Mouse (Mus musculus): Measurements from ENCODE around the gene Rad51b. TPM values are rescaled to one million over a fixed set of nuclear protein-coding genes. Genes with fewer than 3 reads are reported as not detected.
A peak's percentile ranks its signal among the peaks of the same experiment; 100 is the strongest.

Rad51b gene
- total RNA-seq, 2 experiments from 2014 or later: 0.62 to 0.64 TPM

DNA sequence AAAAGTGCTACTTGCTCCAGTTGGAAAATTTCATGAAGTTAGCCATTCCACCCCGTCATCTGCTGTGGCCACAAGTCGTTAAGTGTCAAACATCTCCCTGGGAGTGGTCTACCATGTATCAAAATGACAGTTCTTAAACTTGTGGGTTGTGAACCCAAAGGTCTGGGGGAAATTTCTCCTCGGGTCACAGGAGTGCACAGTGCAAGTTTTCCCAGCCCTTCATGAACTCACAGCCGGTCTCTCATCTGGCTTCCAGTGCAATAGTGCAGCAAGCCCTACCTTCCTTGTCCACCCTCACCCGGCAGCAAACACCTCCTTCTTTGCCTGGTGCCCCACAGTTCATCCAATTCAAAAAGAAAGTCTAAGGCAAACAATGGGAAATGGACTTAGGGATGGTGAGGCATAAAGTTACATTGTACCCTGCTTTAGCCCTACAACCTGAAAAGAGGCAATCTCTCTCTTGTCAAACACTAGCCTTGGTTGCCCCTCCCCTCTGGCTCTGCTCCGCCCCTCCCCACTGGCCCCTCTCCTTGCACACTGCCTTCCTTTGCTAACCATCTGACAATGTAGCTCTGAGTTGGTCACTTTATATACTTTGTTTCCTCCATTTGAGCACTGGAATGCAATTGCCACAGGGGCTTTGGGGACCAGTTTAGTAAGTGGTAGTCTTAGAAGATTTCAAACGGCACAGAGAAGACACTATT lies 390.8 kb downstream of the Rad51b start:
- no peak for DNase-seq

DNA sequence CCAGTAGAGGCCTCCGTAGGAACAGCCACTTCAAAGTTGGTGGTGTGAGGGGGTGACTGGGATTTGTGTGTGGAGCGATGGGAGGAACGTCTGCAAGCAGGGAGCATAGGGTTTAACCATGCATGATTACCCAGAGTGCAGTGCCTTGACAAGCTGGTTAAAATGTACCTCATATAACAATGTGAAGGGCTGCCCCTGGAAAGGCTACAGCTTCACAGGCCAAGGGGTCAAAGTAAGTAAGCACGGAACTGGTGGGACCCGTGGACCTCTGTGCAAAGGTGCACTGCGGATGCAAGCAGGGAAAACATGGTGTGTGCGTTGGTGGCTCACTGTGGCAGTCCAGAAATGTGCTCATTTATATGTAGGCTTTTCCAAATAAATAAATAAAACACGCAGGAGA lies 392.2 kb downstream of the Rad51b start:
- no peak for DNase-seq

DNA sequence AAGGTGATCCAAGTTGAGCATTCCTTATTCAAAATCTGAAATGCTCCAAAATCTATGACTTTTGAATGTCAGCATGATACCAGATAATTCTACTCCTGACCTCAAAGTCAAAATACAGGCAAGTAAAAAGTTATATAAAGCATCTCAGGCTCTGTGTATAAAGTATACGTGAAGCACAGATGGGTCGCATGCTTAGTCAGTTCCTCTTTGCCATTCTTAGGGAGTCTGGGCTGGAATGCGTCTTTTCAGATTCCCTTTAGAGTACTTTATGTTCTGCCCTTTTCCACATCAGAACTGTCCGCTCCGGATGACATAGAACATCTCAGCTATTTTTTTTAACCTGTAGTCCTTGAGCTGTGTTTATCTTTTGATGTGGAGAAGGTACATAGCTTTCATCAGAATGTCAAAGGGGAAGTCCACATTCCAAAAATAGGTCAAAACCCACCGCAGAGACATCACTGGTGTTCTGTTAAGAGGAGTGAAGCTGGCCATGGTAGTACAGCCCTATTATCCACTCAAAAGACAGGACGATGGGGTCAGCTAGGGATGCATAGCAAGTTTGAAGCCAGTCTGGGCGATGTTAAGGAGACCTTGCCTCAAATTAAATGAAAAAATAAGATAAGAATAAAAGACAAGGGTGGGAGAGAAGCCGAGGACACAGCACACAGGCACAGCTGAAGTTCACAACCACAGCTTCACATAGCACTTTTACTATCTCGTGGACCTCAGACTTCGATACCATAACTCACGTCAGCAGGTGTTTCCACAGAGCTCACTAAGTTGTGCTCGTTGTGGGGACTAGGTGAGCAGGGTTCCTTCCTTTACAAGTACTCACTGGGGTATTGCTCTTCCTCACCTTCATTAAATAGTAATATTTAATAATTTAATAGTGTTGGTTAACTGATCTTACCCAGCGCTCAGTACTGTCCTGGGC lies 395.1 kb downstream of the Rad51b start:
- peak in 1 of 2 experiments; percentile 32 for DNase-seq

DNA sequence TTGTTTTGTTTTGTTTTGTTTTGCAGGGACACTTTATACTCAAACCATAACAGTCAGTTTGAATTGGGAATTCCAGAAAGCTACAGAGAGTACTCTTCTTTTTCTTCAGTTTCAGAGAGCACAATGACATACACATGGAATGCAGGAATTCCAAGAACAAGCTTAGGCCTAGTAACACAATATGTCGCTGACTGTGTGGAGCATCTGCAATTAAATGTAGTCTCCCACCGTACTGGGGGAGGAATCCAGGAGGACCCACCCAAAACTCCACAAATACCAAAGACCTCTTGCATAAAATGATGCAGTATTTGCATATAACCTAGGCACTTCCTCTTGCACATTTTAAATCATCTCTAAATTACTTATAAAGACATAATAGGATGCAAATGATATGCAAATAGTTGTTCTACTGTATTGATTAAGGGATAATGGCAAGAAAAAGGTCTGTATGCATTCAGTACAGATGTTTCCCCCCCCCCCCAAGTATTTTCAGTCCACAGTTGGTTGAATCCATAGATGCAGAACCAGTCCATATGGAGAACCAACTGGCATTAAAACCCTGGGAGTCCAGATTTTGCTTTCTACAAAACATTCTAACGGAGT lies 398.9 kb downstream of the Rad51b start:
- no peak for DNase-seq

DNA sequence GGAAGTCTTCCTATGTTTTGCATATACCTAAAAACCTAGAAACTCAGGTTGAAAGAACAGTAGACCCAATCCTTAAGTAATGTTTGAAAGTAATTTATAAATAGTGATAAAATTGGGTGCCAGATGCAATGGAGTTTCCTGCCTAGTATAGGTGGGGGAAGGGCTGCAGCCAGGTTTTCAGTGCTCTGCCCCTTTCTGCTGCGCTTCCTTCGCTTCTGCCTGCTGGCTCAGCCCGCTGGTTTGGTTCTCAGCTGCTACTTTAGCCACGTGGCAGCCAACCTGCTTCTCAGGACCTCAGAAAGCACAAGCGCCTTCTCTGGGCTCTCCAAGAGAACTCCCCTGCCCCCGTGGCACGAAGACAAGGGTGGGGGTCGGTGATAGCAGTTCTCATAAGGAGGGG lies 406.5 kb downstream of the Rad51b start:
- no peak for DNase-seq

DNA sequence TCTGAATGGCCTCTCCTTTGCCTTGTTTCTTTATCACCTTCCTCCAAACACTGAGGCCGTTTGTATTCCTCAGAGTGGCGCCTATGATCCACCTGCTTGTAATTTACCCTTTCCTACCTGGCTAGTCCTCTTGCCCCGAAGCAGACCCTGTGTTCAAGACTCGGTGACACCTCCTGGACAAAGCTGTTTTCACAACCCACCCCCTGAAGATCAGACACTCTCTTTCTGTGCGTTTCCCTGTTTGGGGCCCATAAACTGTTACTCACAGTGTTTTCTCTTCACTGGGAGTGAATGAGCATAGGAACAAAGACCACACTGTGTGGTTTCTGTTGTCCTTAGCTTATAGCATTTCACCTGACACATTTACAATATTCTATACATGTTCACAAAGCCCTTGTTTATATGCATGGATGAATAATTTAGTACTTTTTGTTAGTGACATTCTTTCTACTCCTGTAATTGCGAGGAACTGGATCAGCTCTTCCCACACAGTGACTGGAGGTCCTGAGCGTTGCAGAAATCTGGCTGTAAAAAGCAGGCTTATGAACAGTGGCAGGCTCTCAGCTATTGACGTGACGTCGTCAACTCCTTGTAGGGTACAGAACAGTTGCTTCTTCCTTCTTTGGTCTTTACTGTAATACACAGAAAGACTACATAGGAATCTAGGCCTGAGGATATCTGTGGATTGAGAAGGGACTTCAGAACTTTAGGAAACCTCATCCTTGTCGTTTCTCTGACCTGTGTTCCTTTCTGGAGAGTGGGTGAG lies 408.6 kb downstream of the Rad51b start:
- DNase-seq: no peak

DNA sequence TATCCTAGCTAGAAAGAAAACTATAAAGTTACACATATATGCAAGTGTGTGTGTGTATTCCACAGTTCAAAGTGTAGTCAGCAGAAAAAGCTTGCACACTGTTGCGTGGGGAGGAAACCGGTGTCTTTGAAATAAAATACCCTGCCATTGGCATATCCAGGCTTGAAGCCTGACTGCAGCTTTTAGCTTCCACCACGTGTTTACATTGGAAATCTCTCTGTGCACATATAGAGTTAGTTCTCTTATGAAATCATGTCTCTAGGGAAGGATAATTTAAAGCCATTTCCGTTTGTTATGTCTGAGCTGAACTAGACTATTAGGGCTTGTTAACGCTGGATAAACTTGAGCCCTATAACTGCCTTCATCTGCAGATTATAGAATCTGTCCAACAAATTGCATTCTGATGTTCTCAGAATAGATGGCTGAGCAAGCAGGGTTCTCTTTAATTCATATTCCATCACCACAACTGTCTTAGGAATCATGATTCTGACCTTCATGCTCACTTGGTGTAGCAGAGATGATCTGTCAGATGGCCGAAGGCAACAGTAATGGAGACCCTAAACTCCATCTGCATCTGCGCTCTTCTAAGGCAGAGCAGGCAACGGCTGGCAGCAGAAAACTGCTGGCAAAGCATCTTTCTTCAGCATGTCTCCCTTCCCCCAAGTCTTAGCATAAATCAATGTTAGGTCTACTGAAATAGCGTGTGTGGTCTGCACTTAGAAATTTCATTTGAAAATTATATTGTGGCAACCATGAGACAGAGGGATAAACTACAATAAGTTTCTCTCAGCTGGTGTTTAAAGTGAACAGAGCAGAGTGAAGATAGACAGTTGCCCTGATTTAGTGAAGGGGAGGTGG lies 410.7 kb downstream of the Rad51b start:
- DNase-seq: no peak

DNA sequence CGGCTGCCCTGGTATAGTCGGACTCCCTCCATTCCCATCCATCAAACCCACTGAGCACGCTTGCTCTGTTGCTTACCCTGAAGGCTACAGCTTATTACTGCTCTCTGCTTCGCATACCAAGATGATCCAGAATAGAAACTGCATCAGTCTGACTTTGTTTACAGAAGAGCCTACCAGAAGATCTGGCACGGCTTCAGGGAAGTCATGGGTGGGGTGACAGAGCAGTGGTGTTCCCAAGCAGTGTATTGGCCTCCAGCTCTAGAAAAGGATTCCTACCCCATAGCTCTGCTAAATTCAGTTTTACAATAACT lies 411.3 kb downstream of the Rad51b start:
- peak; percentile 54 to 73 for DNase-seq

DNA sequence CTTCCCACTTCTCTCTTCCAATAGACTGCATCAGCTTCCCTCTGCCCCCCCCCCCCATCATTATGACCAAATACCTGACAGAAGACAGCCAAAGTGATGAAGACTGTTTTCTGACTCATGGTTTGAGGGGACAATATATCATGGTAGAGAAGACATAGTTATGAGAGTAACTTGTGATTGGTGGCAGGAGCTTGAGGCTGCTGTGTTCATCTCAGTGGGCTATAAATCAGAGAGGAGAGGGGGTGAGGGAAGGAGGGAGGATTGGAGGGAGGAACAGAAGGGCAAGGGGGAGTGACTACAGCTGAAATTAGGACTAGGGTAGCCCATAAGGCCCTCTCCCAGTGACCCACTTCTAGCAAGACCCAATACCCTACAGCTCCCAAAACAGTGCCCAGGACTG lies 416.2 kb downstream of the Rad51b start:
- no peak for DNase-seq

DNA sequence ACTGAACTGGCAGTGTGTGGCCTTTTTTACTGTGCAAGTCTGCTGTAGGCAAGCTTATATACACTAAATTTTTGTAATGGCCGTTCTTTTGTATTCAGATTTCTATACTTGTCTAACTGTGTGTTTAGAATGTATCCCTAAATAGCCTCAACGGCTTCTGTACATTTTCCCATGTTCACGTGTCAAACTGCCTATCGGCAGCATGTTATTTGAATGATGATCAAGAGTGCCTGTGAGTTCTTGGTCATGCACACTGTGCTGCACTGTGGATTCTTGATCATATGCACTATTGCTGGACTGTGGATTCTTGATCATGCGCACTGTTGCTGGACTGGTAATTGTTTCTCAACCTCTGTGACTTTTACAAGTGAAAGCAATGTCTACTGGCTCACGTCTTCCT lies 417.4 kb downstream of the Rad51b start:
- DNase-seq: no peak

DNA sequence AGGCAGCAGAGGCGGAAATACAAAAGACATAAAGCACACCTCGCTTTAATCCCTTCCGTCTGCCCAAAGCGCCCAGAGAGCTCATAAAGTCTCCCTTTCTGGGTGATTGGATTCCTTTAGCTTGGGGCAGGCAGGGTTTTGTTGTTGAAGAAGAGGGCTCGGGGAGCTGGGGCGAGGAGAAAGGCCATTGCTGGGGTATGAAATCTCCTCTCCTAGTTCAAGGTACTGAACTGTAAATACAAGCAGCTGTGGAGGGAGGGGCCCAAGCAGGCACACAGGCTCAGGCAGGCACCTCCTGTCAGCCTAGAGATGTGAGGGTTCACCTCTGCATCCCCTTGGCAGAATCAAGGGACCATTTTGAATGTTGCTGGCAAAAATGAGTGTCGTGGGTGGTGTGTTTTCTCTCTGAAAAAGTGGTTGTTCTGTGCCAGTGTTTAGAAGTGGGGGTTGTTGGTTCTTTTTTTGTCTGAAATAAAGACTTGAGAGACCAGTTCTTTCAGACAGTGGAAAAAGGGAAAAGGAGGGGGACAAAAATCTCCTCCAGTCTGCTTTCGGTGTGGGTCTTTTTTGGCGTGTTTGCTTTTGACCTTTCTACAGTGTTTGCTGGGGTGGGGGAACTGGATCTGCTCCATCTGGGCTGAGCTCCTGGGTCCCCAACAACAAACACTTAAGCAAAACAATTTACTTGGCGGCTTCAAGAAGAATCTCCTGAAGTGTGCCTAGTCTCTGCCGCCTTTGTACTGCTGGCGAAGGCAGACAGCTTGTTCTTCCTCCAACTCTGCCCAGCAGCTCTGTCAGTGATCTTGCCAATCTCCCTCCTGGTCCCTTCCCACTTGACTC lies 418.6 kb downstream of the Rad51b start:
- no peak for DNase-seq

DNA sequence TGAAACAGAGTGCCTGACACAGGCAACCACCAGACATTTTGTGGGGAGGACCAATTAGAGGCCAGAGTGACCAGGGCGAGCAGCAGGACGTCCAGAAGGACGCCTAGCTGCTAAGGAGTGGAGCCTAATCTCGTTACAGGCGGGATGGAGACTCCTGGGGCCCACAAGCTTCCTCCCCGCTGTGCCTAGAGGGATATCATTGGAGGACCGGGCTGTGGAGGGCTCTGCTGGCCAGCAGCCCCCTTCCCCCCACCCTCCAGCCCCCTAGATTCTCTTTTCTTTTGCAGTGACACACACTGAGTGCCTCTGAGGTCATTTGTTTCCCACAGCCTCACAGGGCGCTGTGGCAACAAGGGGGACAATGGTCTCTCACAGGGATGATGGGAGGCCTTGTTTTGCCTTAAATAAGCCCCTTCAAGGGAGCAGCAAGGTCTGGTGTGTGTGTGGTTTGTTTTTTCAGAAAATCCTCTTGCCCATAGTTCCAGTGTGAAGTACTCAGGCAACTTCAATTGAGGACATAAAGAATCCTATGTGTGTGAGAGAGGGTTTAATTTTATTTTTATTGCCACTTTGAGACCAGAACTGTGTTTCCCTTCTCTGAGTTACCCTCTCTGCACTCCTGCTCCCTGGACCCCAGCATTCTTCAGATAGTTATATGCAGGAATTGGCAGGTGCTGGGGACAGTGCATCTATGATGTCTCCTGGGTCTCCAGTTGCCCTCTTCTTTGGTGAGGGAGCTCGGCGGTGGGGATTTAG lies 422.2 kb downstream of the Rad51b start:
- no peak for DNase-seq

DNA sequence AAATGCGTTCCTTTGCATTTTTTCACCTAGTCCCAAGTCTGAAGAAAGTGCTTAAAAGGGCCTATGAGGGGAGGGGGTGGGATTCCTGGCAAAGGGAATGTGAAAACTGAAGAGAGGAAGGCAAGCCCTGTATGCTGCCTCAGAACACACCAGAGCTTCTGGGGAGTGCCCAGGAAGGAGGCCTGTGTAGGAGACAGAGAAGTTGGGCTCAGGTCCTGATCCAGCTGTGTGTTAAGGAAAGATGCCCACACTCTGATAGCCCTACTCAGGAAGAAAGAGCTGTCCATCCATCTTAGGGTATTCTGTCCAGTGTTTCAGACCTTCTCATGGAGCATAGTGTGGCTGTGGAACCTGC lies 422.7 kb downstream of the Rad51b start:
- no peak for DNase-seq

DNA sequence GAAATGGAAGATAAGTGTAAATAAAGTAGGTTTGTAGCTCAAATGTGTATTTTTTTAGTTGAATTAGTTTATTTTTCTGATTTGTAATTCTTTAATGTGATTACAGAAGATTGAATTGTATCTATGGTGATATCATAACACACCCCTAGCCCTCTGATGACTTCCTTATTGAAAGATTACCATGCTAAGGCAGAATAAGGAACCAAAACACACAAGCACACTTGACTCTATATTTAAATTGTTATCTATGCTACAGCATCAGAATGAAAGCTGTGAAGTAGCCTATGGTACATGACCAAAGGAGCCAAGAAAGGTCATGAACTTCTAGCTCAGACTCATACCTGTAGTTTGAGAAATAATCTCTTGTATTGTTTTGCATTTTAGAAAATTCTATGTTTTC lies 427.8 kb downstream of the Rad51b start:
- no peak for DNase-seq

DNA sequence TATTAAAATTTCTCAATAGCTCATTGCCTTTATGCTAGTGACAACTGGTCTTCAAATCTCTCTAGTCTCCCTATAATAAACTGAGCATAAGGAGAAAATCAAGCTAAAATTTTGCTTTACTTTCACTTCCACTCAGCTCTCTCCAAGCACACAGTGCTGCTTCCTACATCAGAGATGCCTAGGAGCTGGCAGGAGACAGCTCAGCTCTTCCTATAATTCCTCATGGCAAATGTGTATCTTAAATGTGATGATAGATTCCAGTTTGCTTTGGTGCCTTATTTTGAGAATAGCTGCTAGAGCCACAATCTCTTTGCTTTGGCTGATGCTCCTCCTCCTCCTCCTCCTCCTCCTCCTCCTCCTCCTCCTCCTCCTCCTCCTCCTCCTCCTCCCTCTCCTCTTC lies 428.6 kb downstream of the Rad51b start:
- no peak for DNase-seq

DNA sequence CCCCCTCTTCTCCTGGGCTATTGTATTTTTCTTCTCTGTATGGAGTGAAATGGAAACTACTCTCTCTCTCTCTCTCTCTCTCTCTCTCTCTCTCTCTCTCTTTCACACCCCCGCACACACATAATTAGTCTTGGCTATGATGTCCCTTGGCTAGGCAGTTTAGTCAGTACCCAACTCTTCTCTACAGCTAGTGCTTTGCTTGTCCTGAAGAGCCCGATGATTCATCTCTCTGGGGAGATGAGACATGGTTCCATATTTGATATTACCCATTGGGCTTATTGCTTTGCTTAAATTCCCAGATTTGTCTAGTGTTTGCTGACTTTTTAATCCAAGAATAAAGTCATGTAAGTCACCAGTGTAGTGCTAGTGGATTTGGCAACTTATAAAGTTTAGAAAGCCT lies 429.0 kb downstream of the Rad51b start:
- DNase-seq: peak; percentile 61 to 78

DNA sequence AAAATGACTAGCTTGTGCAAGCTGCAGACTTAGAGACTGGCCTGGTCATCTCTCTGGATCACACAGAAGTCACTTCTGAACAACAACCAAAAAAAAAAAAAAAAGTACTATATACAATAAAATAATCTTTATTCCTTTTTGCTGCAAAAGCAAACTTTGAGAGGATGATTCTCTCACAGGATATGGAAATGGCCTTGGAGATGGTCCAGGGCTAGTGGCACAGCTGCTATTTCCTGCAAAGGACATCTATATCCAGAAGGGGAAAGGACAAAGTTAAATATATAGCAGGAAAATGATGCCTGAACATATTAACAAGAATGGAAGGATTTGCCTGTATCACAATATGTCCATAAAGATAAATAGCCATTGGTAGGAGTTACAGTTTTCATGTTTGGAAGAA lies 429.9 kb downstream of the Rad51b start:
- DNase-seq: no peak

DNA sequence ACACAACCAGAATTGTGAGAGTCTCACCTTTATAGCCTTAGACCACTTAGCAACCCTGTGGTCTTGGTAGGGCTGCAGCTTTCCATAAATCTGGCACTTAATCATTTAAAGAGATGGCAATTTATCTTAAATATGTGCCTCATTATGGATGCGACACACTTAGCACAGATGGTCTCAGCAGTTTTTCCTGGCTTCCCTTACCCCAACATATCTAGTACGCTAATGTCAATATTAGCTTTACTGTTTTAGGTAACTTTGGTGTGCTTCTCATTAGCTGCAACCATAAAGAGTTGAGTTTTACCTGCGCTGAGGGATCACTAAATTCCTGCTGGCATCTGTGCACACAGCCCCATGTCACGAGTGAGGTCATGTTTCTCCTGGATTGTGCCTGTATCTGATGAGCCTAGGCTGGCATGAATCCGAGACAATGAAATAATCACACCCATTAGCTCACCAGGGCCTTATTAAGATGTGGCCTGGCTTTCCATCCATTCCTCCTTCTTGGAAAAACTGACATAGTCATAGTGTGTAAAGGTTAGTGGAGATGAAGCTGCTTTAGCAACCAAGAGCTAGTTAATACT lies 432.9 kb downstream of the Rad51b start:
- DNase-seq: no peak

DNA sequence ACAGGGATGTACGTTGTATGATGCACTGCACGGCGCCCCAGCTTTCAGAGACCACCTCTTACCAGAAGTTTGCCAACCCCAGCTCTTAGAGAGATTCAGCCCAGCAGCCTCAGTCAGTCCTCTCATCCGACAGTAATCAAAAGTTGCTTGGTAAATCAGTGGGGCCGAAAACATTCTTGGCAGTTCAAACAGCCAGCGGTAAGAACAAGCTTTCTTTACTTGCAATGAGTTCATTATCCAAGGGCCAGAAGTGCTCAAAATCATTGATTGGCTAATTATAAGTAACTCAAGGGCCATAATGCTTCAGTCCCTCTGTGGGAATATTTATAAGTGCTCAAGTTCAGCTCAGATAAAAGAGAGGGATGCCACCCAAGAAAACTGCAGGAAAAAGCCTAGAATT lies 434.8 kb downstream of the Rad51b start:
- DNase-seq: no peak
